Mouse (Mus musculus) limb, embryonic 14.5 days (tissue): ENCODE results near the gene Spire2. TPM values are rescaled to one million over a fixed set of nuclear protein-coding genes. Genes with fewer than 3 reads are reported as not detected.

Experiments
- ATAC-seq: fragments of 200-750 bp; cut with Nextera tagmentation; 2 replicates; pipeline ENCODE4 v1.8.0; 2017; ENCODE audit warnings: low read depth, moderate number of reproducible peaks, moderate TSS enrichment; ENCODE audit not compliant: low FRiP score
- DNase-seq: peaks from one replicate; pipeline ENCODE4 v3.0.0-alpha.2; 2015; ENCODE audit warnings: low spot score
- H3K27ac ChIP-seq: fragments of 300-500 bp; sonication (generic); replicated peaks from 2 replicates; pipeline ENCODE4 v1.5.1; 2014; ENCODE audit warnings: low read depth, mild to moderate bottlenecking, low read length, moderate library complexity, mixed read lengths
- H3K27me3 ChIP-seq: fragments of 300-500 bp; sonication (generic); 2 replicates; pipeline ENCODE4 v1.6.1; 2014; ENCODE audit warnings: low read length, mixed read lengths; ENCODE audit not compliant: control insufficient read depth, insufficient read depth
- H3K36me3 ChIP-seq: fragments of 300-500 bp; sonication (generic); 2 replicates; pipeline ENCODE4 v1.6.1; 2014; ENCODE audit warnings: mild to moderate bottlenecking, low read length, moderate library complexity, mixed read lengths; ENCODE audit not compliant: control insufficient read depth, insufficient read depth
- H3K4me1 ChIP-seq: fragments of 300-500 bp; sonication (generic); 2 replicates; pipeline ENCODE4 v1.6.1; 2014; ENCODE audit warnings: antibody characterized with exemption, low read length, mixed read lengths; ENCODE audit not compliant: control insufficient read depth, insufficient read depth
- H3K4me2 ChIP-seq: fragments of 300-500 bp; sonication (generic); replicated peaks from 2 replicates; pipeline ENCODE4 v1.6.1; 2014; ENCODE audit warnings: low read depth, mild to moderate bottlenecking, low read length, moderate library complexity; ENCODE audit not compliant: severe bottlenecking
- H3K4me3 ChIP-seq: fragments of 300-500 bp; sonication (generic); replicated peaks from 2 replicates; pipeline ENCODE4 v1.5.1; 2014; ENCODE audit warnings: low read length
- H3K9ac ChIP-seq: fragments of 300-500 bp; sonication (generic); 2 replicates; pipeline ENCODE4 v1.6.1; 2014; ENCODE audit warnings: mild to moderate bottlenecking, low read depth, low read length, moderate library complexity; ENCODE audit not compliant: severe bottlenecking
- H3K9me3 ChIP-seq: fragments of 300-500 bp; sonication (generic); 2 replicates; pipeline ENCODE4 v1.6.1; 2016; ENCODE audit warnings: low read length; ENCODE audit not compliant: control insufficient read depth
- POLR2A ChIP-seq: fragments of 200-500 bp; IDR thresholded peaks from 2 replicates; pipeline ENCODE4 v1.8.0; 2012; ENCODE audit warnings: inconsistent platforms, mild to moderate bottlenecking, moderate library complexity, borderline replicate concordance; ENCODE audit not compliant: insufficient read depth, insufficient read length; ENCODE audit errors: extremely low read depth
- WGBS: fragments of 180-500 bp; shearing (Covaris S2); extraction: QIAGEN DNeasy Blood & Tissue Kit; methylation state at CpG from one replicate; pipeline ENCODE4 v1.1.7; 2014; 5-methylcytosine and 5-hydroxymethylcytosine counted together
- polyA plus RNA-seq, 2 experiments: library from polyadenylated mRNA; depleted of rRNA in 1 of 2; stranded (reverse) in 1 of 2; unstranded in 1 of 2; fragments of >200 nt; fragmentation: Nextera tagmentation in 1 of 2; extraction: Ambion mirVana in 1 of 2; gene quantifications; 2 replicates each; pipeline versions ENCODE4 v1.2.1 to v1.2.3; 2012 to 2014

Spire2 gene
- polyA plus RNA-seq, 2 experiments, result 0.67 to 1.2 TPM

- no peak overlapping the region for H3K27ac ChIP-seq
- TF ChIP-seq POLR2A, result no peak
- no peaks in the 10 kb centered on the region for H3K27me3 ChIP-seq
- ATAC-seq (no peak), DNase-seq (no peak)
- whole genome bisulfite sequencing, result 83% methylated on average over 6 of the region's 6 CpGs
- no peak overlapping the region for H3K4me3 ChIP-seq
- H3K9me3 ChIP-seq, result no peaks in the 10 kb centered on the region
- H3K36me3 ChIP-seq, result no peaks in the 10 kb centered on the region
- H3K4me1 ChIP-seq, result peaks cover 4% of the 10 kb centered on the region; the same call in 1 of the 2 replicates
- no peak overlapping the region for H3K4me2 ChIP-seq
- no peak overlapping the region for H3K9ac ChIP-seq
Observed at GRCm38 (mm10) chr8:123345856-123346255, 13.3 kb downstream of the Spire2 start.

DNA sequence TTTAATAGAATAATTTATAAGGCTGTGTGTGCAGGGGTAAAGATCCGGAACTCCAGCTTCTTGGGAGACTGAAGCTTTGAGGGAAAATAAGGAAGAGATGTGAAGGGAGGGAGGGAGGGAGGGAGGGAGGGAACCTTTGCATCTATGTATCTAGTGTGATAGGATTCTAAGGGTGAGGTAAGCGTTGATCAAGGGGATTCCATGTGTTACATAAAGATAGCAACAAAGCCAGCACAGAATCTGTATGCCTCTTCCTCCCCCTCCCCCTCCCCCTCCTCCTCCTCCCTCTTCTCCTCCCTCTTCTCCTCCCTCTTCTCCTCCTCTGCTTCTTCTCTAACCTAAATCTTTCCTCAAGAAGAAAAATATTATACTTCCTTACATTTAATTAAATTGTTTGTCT, 14.8 kb downstream of the Spire2 start:
- no peak for ATAC-seq
- 66% methylated on average over 2 of the region's 2 CpGs for WGBS
- no peak overlapping the region for H3K4me3 ChIP-seq
- no peaks in the 10 kb centered on the region for H3K27me3 ChIP-seq
- H3K9ac ChIP-seq, result no peak overlapping the region
- DNase-seq, result no peak
- TF ChIP-seq POLR2A, result no peak
- peaks cover 4% of the 10 kb centered on the region; the same call in 1 of the 2 replicates for H3K4me1 ChIP-seq
- H3K4me2 ChIP-seq, result no peak overlapping the region
- no peaks in the 10 kb centered on the region for H3K9me3 ChIP-seq
- H3K27ac ChIP-seq, result no peak overlapping the region
- no peaks in the 10 kb centered on the region for H3K36me3 ChIP-seq

- H3K9ac ChIP-seq, result no peak overlapping the region
- H3K27ac ChIP-seq, result no peak overlapping the region
- peaks cover 4% of the 10 kb centered on the region; the same call in 1 of the 2 replicates for H3K4me1 ChIP-seq
- 24% methylated on average over 9 of the region's 9 CpGs for WGBS
- ATAC-seq (peak; percentile 30; the same call in 1 of the 2 replicates), DNase-seq (peak; percentile 68)
- no peak overlapping the region for H3K4me3 ChIP-seq
- H3K27me3 ChIP-seq, result no peaks in the 10 kb centered on the region
- no peaks in the 10 kb centered on the region for H3K36me3 ChIP-seq
- H3K9me3 ChIP-seq, result no peaks in the 10 kb centered on the region
- no peak for TF ChIP-seq POLR2A
- H3K4me2 ChIP-seq, result no peak overlapping the region
Observed at GRCm38 (mm10) chr8:123348237-123348843, 15.8 kb downstream of the Spire2 start.

DNA sequence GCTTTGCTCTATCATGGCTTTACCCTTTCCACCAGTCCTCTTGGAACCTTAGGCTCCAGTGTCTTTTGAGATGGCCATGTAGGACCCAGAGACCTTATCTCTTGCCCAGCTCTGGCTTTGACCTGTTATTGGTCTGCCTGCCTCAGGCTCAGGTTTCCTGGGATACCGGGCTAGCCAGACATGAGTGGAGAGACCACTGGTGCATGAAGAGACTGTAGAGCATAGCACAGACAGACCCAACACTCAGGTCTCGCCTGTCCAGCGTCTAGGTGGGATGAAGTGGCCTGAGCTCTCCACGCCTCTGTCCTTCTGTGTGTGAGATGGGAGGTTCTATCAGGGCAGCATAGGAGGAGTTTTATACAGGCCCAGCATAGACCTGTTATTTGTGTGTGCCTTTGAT, 16.6 kb downstream of the Spire2 start:
- Histone ChIP-seq H3K4me3 (no peak overlapping the region), H3K4me2 (no peak overlapping the region), H3K4me1 (peaks cover 4% of the 10 kb centered on the region; the same call in 1 of the 2 replicates), H3K36me3 (no peaks in the 10 kb centered on the region), H3K9me3 (no peaks in the 10 kb centered on the region), H3K27ac (no peak overlapping the region), H3K27me3 (no peaks in the 10 kb centered on the region), H3K9ac (no peak overlapping the region)
- TF ChIP-seq POLR2A, result no peak
- DNase-seq (no peak), ATAC-seq (no peak)
- WGBS, result 87% methylated on average over 4 of the region's 4 CpGs

- Histone ChIP-seq H3K4me3 (no peak overlapping the region), H3K36me3 (no peaks in the 10 kb centered on the region), H3K9ac (no peak overlapping the region), H3K27me3 (no peaks in the 10 kb centered on the region), H3K4me2 (no peak overlapping the region), H3K9me3 (no peaks in the 10 kb centered on the region), H3K27ac (no peak overlapping the region), H3K4me1 (peaks cover 4% of the 10 kb centered on the region; the same call in 1 of the 2 replicates)
- no peak for TF ChIP-seq POLR2A
- 83% methylated on average over 12 of the region's 12 CpGs for WGBS
- ATAC-seq (no peak), DNase-seq (no peak)
Observed at GRCm38 (mm10) chr8:123352118-123352517, 19.6 kb downstream of the Spire2 start.
